Mouse (Mus musculus): ENCODE measurements at regions not wholly inside any gene's neighbourhood (a gene's known extent, or its start where the extent isn't known, plus 50 kb on each side); places are given as distances from the start of the nearest gene placed in this dataset.

- TF ChIP-seq POLR2A (IDR thresholded peaks at IDR 0.05; ENCODE audit: borderline replicate concordance, insufficient read depth, low read length) (no peak), CTCF (IDR thresholded peaks at IDR 0.05; ENCODE audit: borderline replicate concordance, insufficient read depth, low read depth, low read length) (no peak)
Observed at GRCm38 (mm10) chr9:34239531-34239930, 246.2 kb upstream of the Kirrel3 start.

Data from cerebellum, adult 2 months (tissue).